Mouse (Mus musculus): ENCODE data around the gene Nol11. TPM values are rescaled to one million over a fixed set of nuclear protein-coding genes. Genes with fewer than 3 reads are reported as not detected.

Nol11 gene
- total RNA-seq, 1 experiment = 90.4 TPM

DNA sequence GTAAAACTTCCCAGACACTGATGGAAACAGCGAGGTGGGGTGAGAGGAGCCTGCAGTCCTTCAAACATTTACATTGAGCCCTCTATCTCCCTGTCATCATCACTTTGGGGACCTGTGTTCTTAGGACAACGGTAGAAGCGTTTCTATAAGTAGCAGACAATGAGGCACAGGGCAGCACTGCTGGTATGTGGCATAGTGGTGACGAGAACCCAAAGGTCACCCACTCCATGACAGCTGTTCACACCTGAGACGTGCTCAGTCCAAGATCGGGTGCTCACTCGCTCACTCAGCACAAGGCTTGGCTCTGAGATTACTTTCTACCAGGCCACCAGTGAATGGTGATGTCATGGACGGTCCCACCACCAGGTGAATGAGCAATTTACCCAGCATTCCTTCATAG lies 5.4 kb downstream of the Nol11 start:
- peaks cover 28% of the 10 kb centered on the region for H3K36me3 ChIP-seq (ENCODE audit: control insufficient read depth, insufficient read depth, low read length, poor library complexity, severe bottlenecking)
- H3K4me3 ChIP-seq (ENCODE audit: insufficient read depth in 1 of 2, low read depth in 1 of 2, low read length in 2 of 2, poor library complexity in 1 of 2, severe bottlenecking in 1 of 2) = no peak overlapping the region
- TF ChIP-seq HCFC1 (IDR thresholded peaks at IDR 0.05; ENCODE audit: borderline replicate concordance, insufficient read depth, low read length) (no peak), MAFK (IDR thresholded peaks at IDR 0.05; ENCODE audit: insufficient read depth, low read depth, low read length) (no peak), ZNF384 (IDR thresholded peaks at IDR 0.05; ENCODE audit: low read depth, low read length) (no peak), ZC3H11A (IDR thresholded peaks at IDR 0.05; ENCODE audit: borderline replicate concordance, low read depth, low read length) (no peak), CHD2 (IDR thresholded peaks at IDR 0.05; ENCODE audit: low read depth, low read length) (no peak)
- H3K4me1 ChIP-seq (ENCODE audit: control insufficient read depth in 2 of 2, insufficient read depth in 2 of 2, low read length in 2 of 2, poor library complexity in 1 of 2) = no peaks in the 10 kb centered on the region; a peak in 1 of 4 replicates
- no peak overlapping the region for H3K9ac ChIP-seq (ENCODE audit: insufficient read depth, low read depth, low read length, poor library complexity, severe bottlenecking)
- in situ Hi-C loops (cut with MboI; ENCODE audit: low sequenced_read_pairs in 2 of 2, unreplicated experiment in 2 of 2) = no loop called here
- H3K27ac ChIP-seq (ENCODE audit: insufficient read depth, low read depth, low read length, poor library complexity, severe bottlenecking) = no peak overlapping the region; the same call in 1 of the 2 replicates
- no peaks in the 10 kb centered on the region for H3K9me3 ChIP-seq (ENCODE audit: control insufficient read depth, insufficient read depth, low read depth, low read length)
- DNase-seq (ENCODE audit: low read depth, low spot score) = no peak

DNA sequence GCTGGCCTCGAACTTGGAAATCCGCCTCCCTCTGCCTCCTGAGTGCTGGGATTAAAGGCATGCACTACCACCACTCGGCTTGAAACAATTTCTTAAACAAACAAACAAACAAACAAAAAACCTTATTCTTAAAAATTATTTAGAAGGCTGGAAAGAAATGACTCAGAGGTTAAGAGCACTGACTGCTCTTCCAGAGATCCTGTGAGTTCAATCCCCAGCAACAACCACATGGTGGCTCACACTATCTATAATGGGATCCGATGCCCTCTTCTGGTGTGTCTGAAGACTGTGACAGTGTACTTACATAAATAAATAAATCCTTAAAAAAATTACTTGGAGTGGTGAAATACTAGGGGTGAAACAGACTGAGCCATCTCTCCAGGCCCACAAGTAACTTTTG lies 28.0 kb downstream of the Nol11 start:
- H3K4me3 ChIP-seq (ENCODE audit: insufficient read depth in 1 of 2, low read depth in 1 of 2, low read length in 2 of 2, poor library complexity in 1 of 2, severe bottlenecking in 1 of 2) = no peak overlapping the region
- in situ Hi-C loops (cut with MboI; ENCODE audit: low sequenced_read_pairs in 2 of 2, unreplicated experiment in 2 of 2) = no loop called here
- no peak overlapping the region for H3K27ac ChIP-seq (ENCODE audit: insufficient read depth, low read depth, low read length, poor library complexity, severe bottlenecking)
- no peak overlapping the region for H3K9ac ChIP-seq (ENCODE audit: insufficient read depth, low read depth, low read length, poor library complexity, severe bottlenecking)
- no peaks in the 10 kb centered on the region for H3K9me3 ChIP-seq (ENCODE audit: control insufficient read depth, insufficient read depth, low read depth, low read length)
- no peak for DNase-seq (ENCODE audit: low read depth, low spot score)
- H3K36me3 ChIP-seq (ENCODE audit: control insufficient read depth, insufficient read depth, low read length, poor library complexity, severe bottlenecking) = peaks cover under 1% of the 10 kb centered on the region; the same call in 1 of the 2 replicates
- no peaks in the 10 kb centered on the region; a peak in 1 of 4 replicates for H3K4me1 ChIP-seq (ENCODE audit: control insufficient read depth in 2 of 2, insufficient read depth in 2 of 2, low read length in 2 of 2, poor library complexity in 1 of 2)
- TF ChIP-seq MAFK (IDR thresholded peaks at IDR 0.05; ENCODE audit: insufficient read depth, low read depth, low read length) (no peak), CHD2 (IDR thresholded peaks at IDR 0.05; ENCODE audit: low read depth, low read length) (no peak), ZNF384 (IDR thresholded peaks at IDR 0.05; ENCODE audit: low read depth, low read length) (no peak)

DNA sequence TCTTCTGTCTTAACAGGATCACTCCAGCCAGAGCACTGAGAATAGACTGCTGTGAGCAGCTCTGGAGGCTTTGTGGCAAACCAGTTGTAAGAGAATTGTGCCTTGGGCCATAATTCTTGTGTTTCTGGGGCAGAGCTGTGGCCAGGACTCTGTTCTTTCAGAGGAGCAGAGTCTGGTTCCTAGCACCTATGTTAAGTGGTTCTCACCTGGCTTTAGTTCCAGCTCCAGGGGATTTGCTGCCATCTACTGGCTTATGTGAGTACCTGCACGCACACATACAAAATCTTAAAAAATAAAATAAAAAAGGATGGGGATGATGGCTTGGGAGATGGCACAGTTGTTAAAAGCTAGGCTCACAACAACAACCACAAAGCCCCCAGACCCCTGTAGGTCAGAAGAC lies 30.1 kb downstream of the Nol11 start:
- in situ Hi-C loops (cut with MboI; ENCODE audit: low sequenced_read_pairs in 2 of 2, unreplicated experiment in 2 of 2) = no loop called here
- Histone ChIP-seq H3K4me3 (ENCODE audit: insufficient read depth in 1 of 2, low read depth in 1 of 2, low read length in 2 of 2, poor library complexity in 1 of 2, severe bottlenecking in 1 of 2) (no peak overlapping the region), H3K9ac (ENCODE audit: insufficient read depth, low read depth, low read length, poor library complexity, severe bottlenecking) (no peak overlapping the region), H3K4me1 (ENCODE audit: control insufficient read depth in 2 of 2, insufficient read depth in 2 of 2, low read length in 2 of 2, poor library complexity in 1 of 2) (peaks cover 0 to 3% of the 10 kb centered on the region in 2 experiments; a peak in 1 of 4 replicates), H3K36me3 (ENCODE audit: control insufficient read depth, insufficient read depth, low read length, poor library complexity, severe bottlenecking) (no peaks in the 10 kb centered on the region), H3K27ac (ENCODE audit: insufficient read depth, low read depth, low read length, poor library complexity, severe bottlenecking) (no peak overlapping the region), H3K9me3 (ENCODE audit: control insufficient read depth, insufficient read depth, low read depth, low read length) (no peaks in the 10 kb centered on the region)
- no peak for DNase-seq (ENCODE audit: low read depth, low spot score)
- TF ChIP-seq ZNF384 (IDR thresholded peaks at IDR 0.05; ENCODE audit: low read depth, low read length) = no peak
- no peak for TF ChIP-seq MAFK (IDR thresholded peaks at IDR 0.05; ENCODE audit: insufficient read depth, low read depth, low read length)
- no peak for TF ChIP-seq ZC3H11A (IDR thresholded peaks at IDR 0.05; ENCODE audit: borderline replicate concordance, low read depth, low read length)
- TF ChIP-seq HCFC1 (IDR thresholded peaks at IDR 0.05; ENCODE audit: borderline replicate concordance, insufficient read depth, low read length) = 0 out of 2 replicates have a peak, but pooled peaks have one; percentile 20
- TF ChIP-seq CHD2 (IDR thresholded peaks at IDR 0.05; ENCODE audit: low read depth, low read length) = no peak

DNA sequence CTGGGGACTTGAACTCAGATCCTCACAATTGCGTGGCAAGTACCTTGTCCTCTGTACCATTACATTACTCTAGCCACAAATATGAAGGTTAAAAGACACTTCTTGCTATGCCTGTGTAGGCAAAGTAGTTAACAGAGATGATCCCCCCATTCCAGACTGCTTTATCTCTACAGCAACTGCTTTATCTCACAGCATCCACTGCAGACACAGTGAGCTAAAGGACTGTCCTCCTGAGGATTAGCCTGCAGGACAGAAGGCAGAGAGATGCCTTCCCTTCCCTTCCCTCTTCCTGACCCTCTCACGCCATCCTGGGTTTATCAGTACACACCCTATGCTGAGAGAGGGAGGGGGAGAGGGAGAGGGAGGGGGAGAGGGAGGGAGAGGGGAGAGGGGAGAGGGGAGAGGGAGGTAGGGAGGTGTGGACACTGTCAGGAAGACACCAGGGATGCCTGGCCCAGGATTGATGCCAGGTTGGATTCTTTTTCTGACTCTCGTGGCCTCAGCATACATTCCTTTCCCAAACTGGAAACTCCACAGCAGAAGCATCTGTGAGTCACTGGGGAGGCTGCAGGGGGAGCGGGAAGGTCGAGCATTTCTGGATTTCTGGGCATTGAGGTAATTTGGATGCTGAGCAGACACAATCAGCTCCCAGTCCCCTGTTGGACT lies 32.1 kb downstream of the Nol11 start:
- H3K4me1 ChIP-seq (ENCODE audit: control insufficient read depth in 2 of 2, insufficient read depth in 2 of 2, low read length in 2 of 2, poor library complexity in 1 of 2) = peaks cover 0 to 6% of the 10 kb centered on the region in 2 experiments; a peak in 2 of 4 replicates
- in situ Hi-C loops (cut with MboI; ENCODE audit: low sequenced_read_pairs in 2 of 2, unreplicated experiment in 2 of 2) = no loop called here
- H3K27ac ChIP-seq (ENCODE audit: insufficient read depth, low read depth, low read length, poor library complexity, severe bottlenecking) = no peak overlapping the region
- no peak overlapping the region for H3K4me3 ChIP-seq (ENCODE audit: insufficient read depth in 1 of 2, low read depth in 1 of 2, low read length in 2 of 2, poor library complexity in 1 of 2, severe bottlenecking in 1 of 2)
- H3K9me3 ChIP-seq (ENCODE audit: control insufficient read depth, insufficient read depth, low read depth, low read length) = no peaks in the 10 kb centered on the region
- no peak for DNase-seq (ENCODE audit: low read depth, low spot score)
- TF ChIP-seq HCFC1 (IDR thresholded peaks at IDR 0.05; ENCODE audit: borderline replicate concordance, insufficient read depth, low read length) (no peak), CHD2 (IDR thresholded peaks at IDR 0.05; ENCODE audit: low read depth, low read length) (no peak), ZC3H11A (IDR thresholded peaks at IDR 0.05; ENCODE audit: borderline replicate concordance, low read depth, low read length) (no peak), ZNF384 (IDR thresholded peaks at IDR 0.05; ENCODE audit: low read depth, low read length) (no peak), MAFK (IDR thresholded peaks at IDR 0.05; ENCODE audit: insufficient read depth, low read depth, low read length) (no peak)
- no peak overlapping the region for H3K9ac ChIP-seq (ENCODE audit: insufficient read depth, low read depth, low read length, poor library complexity, severe bottlenecking)
- H3K36me3 ChIP-seq (ENCODE audit: control insufficient read depth, insufficient read depth, low read length, poor library complexity, severe bottlenecking) = no peaks in the 10 kb centered on the region

All from ES-E14 (cell line).